Mouse (Mus musculus) kidney, adult 2 months (tissue): ENCODE data around the gene Prkar1a. TPM values are rescaled to one million over a fixed set of nuclear protein-coding genes. Genes with fewer than 3 reads are reported as not detected.

Source experiments
- DNase-seq: peaks from one replicate; pipeline ENCODE4 v3.0.0; 2021
- H3K27ac ChIP-seq: fragments of 200-500 bp; 2 replicates; pipeline ENCODE4 v1.5.1; 2012; ENCODE audit warnings: low read depth, low read length, control low read depth, inconsistent platforms; ENCODE audit not compliant: insufficient read depth
- H3K27me3 ChIP-seq: fragments of 200-500 bp; replicated peaks from 2 replicates; pipeline ENCODE4 v1.6.1; 2012; ENCODE audit warnings: mild to moderate bottlenecking, moderate library complexity, low read length, inconsistent platforms; ENCODE audit not compliant: control insufficient read depth, insufficient read depth
- H3K36me3 ChIP-seq: fragments of 200-500 bp; 2 replicates; pipeline ENCODE4 v1.6.1; 2012; ENCODE audit warnings: mild to moderate bottlenecking, moderate library complexity, low read length, inconsistent platforms; ENCODE audit not compliant: control insufficient read depth, insufficient read depth
- H3K4me1 ChIP-seq: fragments of 200-500 bp; 2 replicates; pipeline ENCODE4 v1.6.1; 2011; ENCODE audit warnings: low read length; ENCODE audit not compliant: control insufficient read depth, insufficient read depth
- H3K4me3 ChIP-seq: fragments of 200-500 bp; 2 replicates; pipeline ENCODE4 v1.5.1; 2011; ENCODE audit warnings: mild to moderate bottlenecking, low read depth, low read length, control low read depth; ENCODE audit not compliant: insufficient read depth
- CTCF ChIP-seq: fragments of 200-500 bp; conservative IDR thresholded peaks from 2 replicates; pipeline ENCODE4 v1.5.1; 2011; ENCODE audit warnings: low read depth, mild to moderate bottlenecking, control low read depth, low read length, moderate library complexity, mixed read lengths; ENCODE audit not compliant: insufficient read depth, insufficient read length
- POLR2A ChIP-seq: fragments of 200-500 bp; IDR thresholded peaks from one replicate; pipeline ENCODE4 v1.6.1; 2011; ENCODE audit warnings: low read depth, low read length, control low read depth
- whole genome bisulfite sequencing: fragments of 180-500 bp; shearing (Covaris S2); methylation state at CpG from one replicate; pipeline ENCODE4 v1.1.7; 2018; 5-methylcytosine and 5-hydroxymethylcytosine counted together
- polyA plus RNA-seq: library from polyadenylated mRNA; depleted of rRNA; stranded (reverse); fragments of >200 nt; gene quantifications from 2 replicates; pipeline ENCODE4 v1.2.3, GENCODE M21; 2012; rRNA removed

Prkar1a gene
- polyA plus RNA-seq, 1 experiment: 102 TPM

DNA sequence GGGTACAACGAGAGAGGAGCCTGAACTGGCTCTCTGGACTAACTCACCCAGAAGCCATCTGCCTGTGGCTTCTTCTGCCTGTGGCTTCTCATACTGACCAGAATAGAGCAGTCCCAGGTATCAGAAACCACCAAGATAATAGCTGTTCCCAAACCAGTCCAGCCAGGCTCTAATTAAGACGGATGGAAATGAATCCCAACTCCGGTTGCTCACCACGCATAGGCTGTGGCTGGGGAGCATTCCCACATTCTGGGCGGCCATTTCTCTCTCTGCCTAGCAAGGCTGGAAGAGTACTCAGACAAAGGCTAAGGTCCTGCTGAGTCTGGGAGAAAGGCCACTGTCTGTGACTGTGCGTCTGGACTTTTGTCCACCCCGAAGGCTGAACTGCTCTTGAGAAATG lies 67.8 kb downstream of the Prkar1a start:
- DNase-seq: no peak
- 85% methylated on average over 7 of the region's 7 CpGs for WGBS

GRCm38 (mm10) chr11:109717448-109717847 lies 68.2 kb downstream of the Prkar1a start:
- H3K4me1 ChIP-seq: no peaks in the 10 kb centered on the region; the same call in 1 of the 2 replicates
- H3K27me3 ChIP-seq: no peaks in the 10 kb centered on the region
- H3K36me3 ChIP-seq: no peaks in the 10 kb centered on the region
- TF ChIP-seq POLR2A (no peak), CTCF (no peak)
- H3K4me3 ChIP-seq: no peak overlapping the region
- no peak overlapping the region for H3K27ac ChIP-seq
- 90% methylated on average over 5 of the region's 5 CpGs for WGBS
- DNase-seq: no peak

More for the DNA sequence above, 67.8 kb downstream of the Prkar1a start:
- no peak for TF ChIP-seq CTCF
- TF ChIP-seq POLR2A: no peak
- Histone ChIP-seq H3K4me1 (no peaks in the 10 kb centered on the region; the same call in 1 of the 2 replicates), H3K36me3 (no peaks in the 10 kb centered on the region), H3K27ac (no peak overlapping the region), H3K4me3 (no peak overlapping the region), H3K27me3 (no peaks in the 10 kb centered on the region)

DNA sequence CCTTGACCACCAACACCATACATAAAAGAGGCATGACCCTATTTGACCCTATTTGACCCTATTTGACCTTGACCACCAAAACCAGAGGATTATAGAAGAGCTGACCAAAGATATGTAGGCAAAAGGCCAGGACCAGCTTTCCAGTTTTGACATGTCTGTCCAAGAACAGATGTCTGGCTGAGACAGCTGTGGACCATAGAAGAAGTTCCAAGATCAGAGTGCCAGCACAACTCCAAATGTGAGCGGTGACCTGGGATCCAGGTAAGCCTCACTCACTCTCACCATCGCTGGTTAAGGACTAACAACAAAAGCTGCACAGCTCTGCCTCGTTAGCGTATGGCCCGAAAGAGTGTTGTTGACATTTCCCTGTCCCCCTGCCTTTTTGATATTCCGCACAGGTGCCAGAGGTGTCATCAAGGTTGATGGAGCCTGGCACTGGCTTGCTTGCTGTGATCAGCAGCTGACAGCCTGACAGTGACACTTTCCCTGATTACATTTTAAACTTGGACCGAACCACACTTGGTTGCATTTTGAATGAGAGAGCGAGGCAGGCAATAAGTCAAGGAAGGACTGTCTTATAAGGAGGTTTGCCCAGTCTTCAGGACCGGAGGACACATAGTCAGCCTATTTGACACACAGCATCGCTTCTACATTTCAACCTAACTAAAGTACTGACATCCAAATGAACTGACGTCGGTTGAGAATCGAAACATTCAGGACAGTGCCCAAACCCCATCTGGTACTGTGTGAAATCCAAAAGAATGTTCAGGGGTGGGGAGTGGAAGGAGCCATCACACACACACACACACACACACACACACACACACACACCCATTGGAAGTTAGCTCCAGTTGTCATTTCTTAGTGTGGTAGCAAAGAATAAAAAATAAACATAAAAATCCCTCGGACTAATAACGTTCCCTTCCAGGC lies 69.0 kb downstream of the Prkar1a start:
- Histone ChIP-seq H3K4me3 (no peak overlapping the region), H3K4me1 (no peaks in the 10 kb centered on the region; the same call in 1 of the 2 replicates), H3K36me3 (no peaks in the 10 kb centered on the region), H3K27ac (no peak overlapping the region), H3K27me3 (no peaks in the 10 kb centered on the region)
- TF ChIP-seq CTCF (no peak), POLR2A (no peak)
- no peak for DNase-seq
- 89% methylated on average over 15 of the region's 15 CpGs for WGBS

Other genes with a start within 250 kb of the Prkar1a start
- not detected in 2 replicates for gene 9930022D16Rik, start 235.5 kb upstream of the Prkar1a start, polyA plus RNA-seq
- 42.5 and 47.2 TPM in 2 replicates for gene Amz2, start 223.5 kb upstream of the Prkar1a start, polyA plus RNA-seq
- gene Arsg, start 176.0 kb upstream of the Prkar1a start, polyA plus RNA-seq: 20.9 and 24.9 TPM in 2 replicates
- 1.2 and 2.8 TPM in 2 replicates for gene Slc16a6, start 175.8 kb upstream of the Prkar1a start, polyA plus RNA-seq
- gene Wipi1, start 37.4 kb upstream of the Prkar1a start, polyA plus RNA-seq: 22.7 and 25.2 TPM in 2 replicates
- gene Fam20a, start 72.9 kb downstream of the Prkar1a start, polyA plus RNA-seq: 7.5 and 7.6 TPM in 2 replicates
- gene 1700012B07Rik, start 178.6 kb downstream of the Prkar1a start, polyA plus RNA-seq: 0.07 TPM in 1 of 2 replicates, not detected in the other